Mouse (Mus musculus): ENCODE results near the gene Nppb.

GRCm38 (mm10) chr4:147995311-147995710 is 9.7 kb downstream of the Nppb start:
- TF ChIP-seq FLI1 (IDR thresholded peaks at IDR 0.05; ENCODE audit: low read length) (no peak), GATA1 (IDR thresholded peaks at IDR 0.05; ENCODE audit: borderline replicate concordance, low read length) (no peak)

Data from megakaryocyte, embryonic 14.5 days (primary cell).